Mouse (Mus musculus) subcutaneous adipose tissue, adult 2 months (tissue): ENCODE measurements around the gene Btbd35f9. TPM values are rescaled to one million over a fixed set of nuclear protein-coding genes. Genes with fewer than 3 reads are reported as not detected.

Experiments
- polyA plus RNA-seq: library from polyadenylated mRNA; depleted of rRNA; stranded (reverse); fragments of >200 nt; gene quantifications from 2 replicates; pipeline ENCODE4 v1.2.3, GENCODE M21; 2012; ENCODE audit warnings: low replicate concordance; rRNA removed

The Btbd35f9 gene
- polyA plus RNA-seq, result not detected in 2 replicates

GRCm38 (mm10) chrX:34161399-34161798, at the start of gene Btbd35f9:
Btbd35f9 (minus strand) TSS chrX:34161499.

Other genes starting within 250 kb of the Btbd35f9 start
- gene Btbd35f6, start 205.0 kb downstream of the Btbd35f9 start, polyA plus RNA-seq, result not detected in 2 replicates
- not detected in 2 replicates for gene Gm21870, start 174.7 kb downstream of the Btbd35f9 start, polyA plus RNA-seq
- not detected in 2 replicates for gene Spin2g, start 77.2 kb upstream of the Btbd35f9 start, polyA plus RNA-seq